Mouse (Mus musculus): ENCODE measurements at regions not wholly inside any gene's neighbourhood (a gene's known extent, or its start where the extent isn't known, plus 50 kb on each side); places are given as distances from the start of the nearest gene placed in this dataset.

GRCm38 (mm10) chr12:28122766-28123165 is 429.4 kb downstream of the Dcdc2c start:
- Histone ChIP-seq H3K27ac (ENCODE audit: insufficient read depth, low read length) (no peak overlapping the region), H3K4me3 (ENCODE audit: insufficient read depth, low read length) (no peak overlapping the region), H3K4me1 (ENCODE audit: control insufficient read depth, insufficient read depth, low read length) (no peaks in the 10 kb centered on the region)
- TF ChIP-seq CTCF (IDR thresholded peaks at IDR 0.05; ENCODE audit: extremely low read depth, insufficient read depth, low read length), result no peak
- no peak for TF ChIP-seq POLR2A (IDR thresholded peaks at IDR 0.05; ENCODE audit: extremely low read depth, insufficient read depth, low read length)

GRCm38 (mm10) chr12:28120106-28120505 is 432.1 kb downstream of the Dcdc2c start:
- no peak overlapping the region for H3K4me3 ChIP-seq (ENCODE audit: insufficient read depth, low read length)
- no peak for TF ChIP-seq CTCF (IDR thresholded peaks at IDR 0.05; ENCODE audit: extremely low read depth, insufficient read depth, low read length)
- no peak for TF ChIP-seq POLR2A (IDR thresholded peaks at IDR 0.05; ENCODE audit: extremely low read depth, insufficient read depth, low read length)
- no peak overlapping the region for H3K27ac ChIP-seq (ENCODE audit: insufficient read depth, low read length)
- no peaks in the 10 kb centered on the region for H3K4me1 ChIP-seq (ENCODE audit: control insufficient read depth, insufficient read depth, low read length)

GRCm38 (mm10) chr12:28090673-28091072 is 461.5 kb downstream of the Dcdc2c start:
- no peak for TF ChIP-seq CTCF (IDR thresholded peaks at IDR 0.05; ENCODE audit: extremely low read depth, insufficient read depth, low read length)
- TF ChIP-seq POLR2A (IDR thresholded peaks at IDR 0.05; ENCODE audit: extremely low read depth, insufficient read depth, low read length), result no peak
- Histone ChIP-seq H3K4me1 (ENCODE audit: control insufficient read depth, insufficient read depth, low read length) (no peaks in the 10 kb centered on the region), H3K4me3 (ENCODE audit: insufficient read depth, low read length) (no peak overlapping the region), H3K27ac (ENCODE audit: insufficient read depth, low read length) (no peak overlapping the region)

GRCm38 (mm10) chr12:28085460-28085859 is 466.7 kb downstream of the Dcdc2c start:
- no peak for TF ChIP-seq POLR2A (IDR thresholded peaks at IDR 0.05; ENCODE audit: extremely low read depth, insufficient read depth, low read length)
- no peak for TF ChIP-seq CTCF (IDR thresholded peaks at IDR 0.05; ENCODE audit: extremely low read depth, insufficient read depth, low read length)
- Histone ChIP-seq H3K27ac (ENCODE audit: insufficient read depth, low read length) (no peak overlapping the region), H3K4me3 (ENCODE audit: insufficient read depth, low read length) (no peak overlapping the region), H3K4me1 (ENCODE audit: control insufficient read depth, insufficient read depth, low read length) (no peaks in the 10 kb centered on the region)

GRCm38 (mm10) chr12:28076606-28077005 is 475.6 kb downstream of the Dcdc2c start:
- Histone ChIP-seq H3K4me3 (ENCODE audit: insufficient read depth, low read length) (no peak overlapping the region), H3K4me1 (ENCODE audit: control insufficient read depth, insufficient read depth, low read length) (no peaks in the 10 kb centered on the region), H3K27ac (ENCODE audit: insufficient read depth, low read length) (no peak overlapping the region)
- TF ChIP-seq POLR2A (IDR thresholded peaks at IDR 0.05; ENCODE audit: extremely low read depth, insufficient read depth, low read length), result no peak
- TF ChIP-seq CTCF (IDR thresholded peaks at IDR 0.05; ENCODE audit: extremely low read depth, insufficient read depth, low read length), result no peak

GRCm38 (mm10) chr12:28068584-28068983 is 483.6 kb downstream of the Dcdc2c start:
- H3K4me3 ChIP-seq (ENCODE audit: insufficient read depth, low read length), result no peak overlapping the region
- no peak overlapping the region for H3K27ac ChIP-seq (ENCODE audit: insufficient read depth, low read length)
- no peaks in the 10 kb centered on the region for H3K4me1 ChIP-seq (ENCODE audit: control insufficient read depth, insufficient read depth, low read length)
- TF ChIP-seq POLR2A (IDR thresholded peaks at IDR 0.05; ENCODE audit: extremely low read depth, insufficient read depth, low read length) (no peak), CTCF (IDR thresholded peaks at IDR 0.05; ENCODE audit: extremely low read depth, insufficient read depth, low read length) (no peak)

- Histone ChIP-seq H3K4me3 (ENCODE audit: insufficient read depth, low read length) (no peak overlapping the region), H3K27ac (ENCODE audit: insufficient read depth, low read length) (no peak overlapping the region), H3K4me1 (ENCODE audit: control insufficient read depth, insufficient read depth, low read length) (no peaks in the 10 kb centered on the region)
- no peak for TF ChIP-seq CTCF (IDR thresholded peaks at IDR 0.05; ENCODE audit: extremely low read depth, insufficient read depth, low read length)
- TF ChIP-seq POLR2A (IDR thresholded peaks at IDR 0.05; ENCODE audit: extremely low read depth, insufficient read depth, low read length), result no peak
These were observed 491.9 kb downstream of the Dcdc2c start for GRCm38 (mm10) chr12:28060281-28060680.

GRCm38 (mm10) chr12:28055518-28056280 is 496.5 kb downstream of the Dcdc2c start:
- no peak for TF ChIP-seq POLR2A (IDR thresholded peaks at IDR 0.05; ENCODE audit: extremely low read depth, insufficient read depth, low read length)
- TF ChIP-seq CTCF (IDR thresholded peaks at IDR 0.05; ENCODE audit: extremely low read depth, insufficient read depth, low read length), result no peak
- no peaks in the 10 kb centered on the region for H3K4me1 ChIP-seq (ENCODE audit: control insufficient read depth, insufficient read depth, low read length)
- no peak overlapping the region for H3K4me3 ChIP-seq (ENCODE audit: insufficient read depth, low read length)
- H3K27ac ChIP-seq (ENCODE audit: insufficient read depth, low read length), result no peak overlapping the region

GRCm38 (mm10) chr12:28054444-28054843 is 497.8 kb downstream of the Dcdc2c start:
- no peak overlapping the region for H3K27ac ChIP-seq (ENCODE audit: insufficient read depth, low read length)
- H3K4me1 ChIP-seq (ENCODE audit: control insufficient read depth, insufficient read depth, low read length), result no peaks in the 10 kb centered on the region
- no peak overlapping the region for H3K4me3 ChIP-seq (ENCODE audit: insufficient read depth, low read length)
- no peak for TF ChIP-seq POLR2A (IDR thresholded peaks at IDR 0.05; ENCODE audit: extremely low read depth, insufficient read depth, low read length)
- no peak for TF ChIP-seq CTCF (IDR thresholded peaks at IDR 0.05; ENCODE audit: extremely low read depth, insufficient read depth, low read length)

- TF ChIP-seq POLR2A (IDR thresholded peaks at IDR 0.05; ENCODE audit: extremely low read depth, insufficient read depth, low read length) (no peak), CTCF (IDR thresholded peaks at IDR 0.05; ENCODE audit: extremely low read depth, insufficient read depth, low read length) (no peak)
- no peak overlapping the region for H3K27ac ChIP-seq (ENCODE audit: insufficient read depth, low read length)
- no peak overlapping the region for H3K4me3 ChIP-seq (ENCODE audit: insufficient read depth, low read length)
- H3K4me1 ChIP-seq (ENCODE audit: control insufficient read depth, insufficient read depth, low read length), result no peaks in the 10 kb centered on the region
These were observed 504.2 kb downstream of the Dcdc2c start for GRCm38 (mm10) chr12:28047989-28048388.

Measured in cortical plate, adult 2 months (tissue).